Mouse (Mus musculus): ENCODE measurements around the gene Pramel7. TPM values are rescaled to one million over a fixed set of nuclear protein-coding genes. Genes with fewer than 3 reads are reported as not detected.
"Not testable (repeated sequence)": the region's sequence is repeated elsewhere in the genome, so short reads cannot be mapped to it uniquely, and the experiment has no call there.

The Pramel7 gene
- not detected in 2 replicates for polyA plus RNA-seq (2015; fragmentation: Nextera tagmentation; extraction: Ambion mirVana)

DNA sequence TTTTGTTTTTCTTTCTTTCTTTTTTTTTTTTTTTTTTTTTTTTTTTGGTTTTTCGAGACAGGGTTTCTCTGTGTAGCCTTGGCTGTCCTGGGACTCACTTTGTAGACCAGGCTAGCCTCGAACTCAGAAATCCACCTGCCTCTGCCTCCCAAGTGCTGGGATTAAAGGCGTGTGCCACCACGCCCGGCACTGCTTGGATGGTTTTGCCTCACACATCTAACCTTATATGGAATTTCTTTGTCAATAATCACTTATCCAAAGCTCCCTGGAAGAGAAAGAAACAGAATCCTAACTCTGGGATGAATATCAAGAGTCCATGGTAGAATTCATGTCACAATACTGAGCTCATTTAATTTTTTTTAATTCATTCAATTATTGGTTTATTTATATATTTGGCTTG lies at the start of gene Pramel7:
Gene Pramel7 (minus strand): TSS at position 101 of the 400 bp plus-strand sequence.
- not testable (repeated sequence) for H3K4me2 ChIP-seq; H3K4me1 ChIP-seq (replicated peaks); H3K4me3 ChIP-seq; ATAC-seq (replicated peaks; ENCODE audit: insufficient number of reproducible peaks, insufficient read depth, low FRiP score, low read depth); H3K9ac ChIP-seq; H3K27ac ChIP-seq; H3K36me3 ChIP-seq; H3K27me3 ChIP-seq; H3K9me3 ChIP-seq (replicated peaks)
- WGBS, result 82% methylated on average over 4 of the region's 5 CpGs

DNA sequence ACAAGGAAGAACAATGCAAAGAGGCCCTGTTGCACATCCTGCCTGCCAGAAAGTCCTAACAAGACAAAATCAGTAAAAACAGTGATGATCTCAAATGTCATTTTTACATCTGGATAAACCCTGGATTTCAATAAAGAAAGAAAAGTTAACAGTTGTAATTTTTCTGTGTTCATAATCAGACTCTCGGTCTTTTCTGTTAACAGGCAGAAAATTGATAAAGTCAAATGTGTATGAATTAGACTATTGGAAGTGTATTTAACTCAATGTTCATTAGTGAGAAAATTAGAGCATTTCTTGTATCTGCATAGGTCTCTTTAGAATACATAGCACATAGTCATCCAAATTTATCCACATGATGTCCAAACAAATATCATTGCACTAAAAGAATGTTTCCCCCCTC lies 48.5 kb upstream of the Pramel7 start, which contains the start of gene Olfr1128:
Gene Olfr1128 (minus strand): TSS at position 101 of the 400 bp plus-strand sequence.
- no peak within 1 kb of the TSS for H3K4me2 ChIP-seq
- H3K9ac ChIP-seq, result no peak within 1 kb of the TSS
- H3K4me1 ChIP-seq (replicated peaks), result no peaks in the 10 kb centered on the region
- no peaks in the 10 kb centered on the region for H3K9me3 ChIP-seq (replicated peaks)
- no peaks in the 10 kb centered on the region for H3K36me3 ChIP-seq
- no peak for ATAC-seq (replicated peaks; ENCODE audit: insufficient number of reproducible peaks, insufficient read depth, low FRiP score, low read depth)
- no peak within 1 kb of the TSS for H3K4me3 ChIP-seq
- no peaks in the 10 kb centered on the region for H3K27me3 ChIP-seq
- H3K27ac ChIP-seq, result no peak within 1 kb of the TSS
- 89% methylated on average over 1 of the region's 1 CpGs for WGBS

DNA sequence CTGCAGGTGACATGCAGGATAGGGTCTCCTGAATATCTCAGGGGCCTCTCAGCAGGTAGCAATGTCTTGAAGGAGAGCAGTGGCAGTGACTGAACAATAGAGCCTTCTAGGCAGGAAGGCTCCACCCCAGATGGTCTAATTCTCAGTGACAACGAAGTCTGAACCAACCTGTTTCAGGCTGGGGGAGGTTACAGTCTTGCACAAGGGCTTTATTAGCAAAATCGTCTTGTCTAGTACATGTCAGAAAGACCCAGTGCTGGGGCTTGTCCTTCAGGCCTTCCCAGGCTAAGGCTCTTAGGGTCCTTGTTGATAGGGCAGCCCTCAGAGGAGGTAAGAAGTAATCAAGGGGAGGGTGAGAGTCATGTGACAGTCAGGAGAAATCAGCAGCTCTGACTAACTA lies 37.9 kb upstream of the Pramel7 start:
- no peak for ATAC-seq (replicated peaks; ENCODE audit: insufficient number of reproducible peaks, insufficient read depth, low FRiP score, low read depth)
- Histone ChIP-seq H3K4me1 (replicated peaks) (no peaks in the 10 kb centered on the region), H3K9ac (no peak overlapping the region), H3K36me3 (no peaks in the 10 kb centered on the region), H3K9me3 (replicated peaks) (no peaks in the 10 kb centered on the region), H3K4me2 (no peak overlapping the region), H3K4me3 (no peak overlapping the region), H3K27ac (no peak overlapping the region), H3K27me3 (no peaks in the 10 kb centered on the region)
- WGBS, result 52% methylated on average over 2 of the region's 2 CpGs

DNA sequence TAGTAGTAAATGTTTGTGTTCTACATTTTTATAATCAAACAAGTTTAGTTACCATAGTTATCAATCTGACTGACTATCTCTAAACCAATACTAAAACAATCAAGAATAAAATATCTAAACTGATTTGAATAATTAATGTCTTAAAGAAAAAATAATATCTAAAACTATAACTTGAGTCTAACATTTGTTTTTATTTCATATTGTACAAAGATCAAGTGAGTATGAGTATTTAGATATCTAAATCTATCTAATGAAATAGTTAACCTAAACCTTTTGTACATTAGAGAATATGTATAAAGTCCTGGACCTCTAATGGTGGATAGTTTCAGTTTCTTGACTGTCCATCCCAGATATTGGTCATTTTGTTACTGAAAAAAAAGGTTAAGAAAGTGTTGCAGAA lies 34.6 kb upstream of the Pramel7 start, which contains the start of gene Olfr153:
Gene Olfr153 (plus strand): TSS at position 301 of the 400 bp plus-strand sequence.
- no peak within 1 kb of the TSS for H3K27ac ChIP-seq
- H3K9me3 ChIP-seq (replicated peaks), result no peaks in the 10 kb centered on the region
- no peak within 1 kb of the TSS for H3K4me3 ChIP-seq
- no peaks in the 10 kb centered on the region for H3K4me1 ChIP-seq (replicated peaks)
- H3K36me3 ChIP-seq, result no peaks in the 10 kb centered on the region
- H3K4me2 ChIP-seq, result no peak within 1 kb of the TSS
- H3K9ac ChIP-seq, result no peak within 1 kb of the TSS
- H3K27me3 ChIP-seq, result no peaks in the 10 kb centered on the region
- no peak for ATAC-seq (replicated peaks; ENCODE audit: insufficient number of reproducible peaks, insufficient read depth, low FRiP score, low read depth)

DNA sequence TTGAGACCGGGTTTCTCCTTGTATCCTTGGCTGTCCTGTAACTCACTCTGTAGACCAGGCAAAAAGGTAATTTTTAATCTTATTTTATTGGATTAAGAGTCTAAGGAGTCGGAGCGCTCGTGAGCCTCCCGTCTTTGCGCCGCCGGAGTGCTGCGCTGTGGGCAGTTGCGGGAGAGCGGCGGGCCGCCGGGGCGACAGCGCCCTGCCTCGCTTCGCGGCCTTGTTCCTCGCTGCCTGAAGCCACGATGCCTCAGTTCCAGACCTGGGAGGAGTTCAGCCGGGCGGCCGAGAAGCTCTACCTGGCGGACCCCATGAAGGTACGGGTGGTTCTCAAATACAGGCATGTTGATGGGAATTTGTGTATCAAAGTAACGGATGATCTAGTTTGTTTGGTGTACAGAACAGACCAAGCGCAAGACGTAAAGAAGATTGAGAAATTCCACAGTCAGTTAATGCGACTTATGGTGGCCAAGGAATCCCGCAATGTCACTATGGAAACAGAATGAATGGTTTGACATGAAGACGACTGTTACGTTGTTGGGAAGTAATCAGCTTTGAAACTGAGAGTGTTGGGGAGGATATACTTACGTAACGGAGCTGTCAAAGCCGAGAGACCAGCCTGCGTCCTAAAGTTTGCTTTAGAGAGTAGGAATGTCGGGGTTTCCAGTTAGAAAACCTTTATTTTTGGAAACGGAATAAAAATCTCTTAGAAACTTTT lies 29.2 kb upstream of the Pramel7 start:
- H3K4me1 ChIP-seq (replicated peaks); H3K36me3 ChIP-seq; H3K27ac ChIP-seq; H3K9ac ChIP-seq; ATAC-seq (replicated peaks; ENCODE audit: insufficient number of reproducible peaks, insufficient read depth, low FRiP score, low read depth); H3K27me3 ChIP-seq; H3K9me3 ChIP-seq (replicated peaks): not testable (repeated sequence)
- 42% methylated on average over 38 of the region's 39 CpGs for WGBS
- H3K4me2 ChIP-seq, result peak overlapping the region; percentile 53
- H3K4me3 ChIP-seq, result peak overlapping the region; percentile 26

DNA sequence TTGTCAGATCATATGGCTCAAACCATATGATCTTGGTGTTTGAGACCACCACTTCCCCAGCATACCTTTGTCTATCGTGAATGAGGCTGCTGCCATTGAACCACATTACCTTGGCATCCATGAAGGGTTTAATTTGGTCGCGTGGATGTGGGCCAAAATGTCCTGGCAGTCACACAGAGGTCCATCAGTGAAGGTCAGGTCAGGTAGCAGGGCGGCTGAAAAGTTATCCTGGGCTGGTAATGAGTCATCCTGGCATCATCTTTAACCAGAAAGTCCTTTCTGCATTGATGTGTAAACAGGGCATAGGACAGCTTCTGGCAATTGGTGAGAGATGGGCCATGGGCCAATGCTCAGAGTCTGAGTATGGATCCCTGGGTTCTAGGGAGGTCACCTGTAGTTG lies 23.8 kb upstream of the Pramel7 start:
- Histone ChIP-seq H3K27me3 (no peaks in the 10 kb centered on the region), H3K9ac (no peak overlapping the region), H3K9me3 (replicated peaks) (no peaks in the 10 kb centered on the region), H3K27ac (no peak overlapping the region), H3K4me1 (replicated peaks) (no peaks in the 10 kb centered on the region), H3K4me3 (no peak overlapping the region), H3K36me3 (no peaks in the 10 kb centered on the region), H3K4me2 (no peak overlapping the region)
- no peak for ATAC-seq (replicated peaks; ENCODE audit: insufficient number of reproducible peaks, insufficient read depth, low FRiP score, low read depth)
- WGBS, result 76% methylated on average over 4 of the region's 4 CpGs

DNA sequence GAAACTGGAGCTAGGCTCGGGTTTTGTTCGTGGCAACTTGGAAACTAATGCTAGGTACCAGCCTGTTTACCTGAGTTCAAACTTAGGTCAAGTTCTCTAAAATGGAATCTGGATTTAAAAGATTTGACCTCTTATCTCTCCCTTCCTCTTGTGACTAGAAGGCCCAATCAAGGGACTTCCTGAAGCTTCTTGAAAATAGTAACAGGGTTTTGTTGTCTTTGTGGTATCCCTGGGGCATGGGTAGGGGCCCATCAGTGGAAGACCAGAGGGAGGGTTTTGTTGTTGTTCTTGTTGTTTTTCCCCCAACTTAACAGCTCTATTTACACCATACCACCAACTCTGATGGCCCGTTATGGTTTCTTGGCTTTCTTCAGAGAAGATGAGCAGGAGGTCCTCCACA lies 19.7 kb upstream of the Pramel7 start:
- no peak overlapping the region for H3K4me2 ChIP-seq
- 79% methylated on average over 3 of the region's 3 CpGs for WGBS
- no peaks in the 10 kb centered on the region for H3K4me1 ChIP-seq (replicated peaks)
- no peaks in the 10 kb centered on the region for H3K9me3 ChIP-seq (replicated peaks)
- ATAC-seq (replicated peaks; ENCODE audit: insufficient number of reproducible peaks, insufficient read depth, low FRiP score, low read depth), result no peak
- H3K27ac ChIP-seq, result no peak overlapping the region
- H3K9ac ChIP-seq, result no peak overlapping the region
- no peak overlapping the region for H3K4me3 ChIP-seq
- no peaks in the 10 kb centered on the region for H3K27me3 ChIP-seq
- H3K36me3 ChIP-seq, result no peaks in the 10 kb centered on the region

DNA sequence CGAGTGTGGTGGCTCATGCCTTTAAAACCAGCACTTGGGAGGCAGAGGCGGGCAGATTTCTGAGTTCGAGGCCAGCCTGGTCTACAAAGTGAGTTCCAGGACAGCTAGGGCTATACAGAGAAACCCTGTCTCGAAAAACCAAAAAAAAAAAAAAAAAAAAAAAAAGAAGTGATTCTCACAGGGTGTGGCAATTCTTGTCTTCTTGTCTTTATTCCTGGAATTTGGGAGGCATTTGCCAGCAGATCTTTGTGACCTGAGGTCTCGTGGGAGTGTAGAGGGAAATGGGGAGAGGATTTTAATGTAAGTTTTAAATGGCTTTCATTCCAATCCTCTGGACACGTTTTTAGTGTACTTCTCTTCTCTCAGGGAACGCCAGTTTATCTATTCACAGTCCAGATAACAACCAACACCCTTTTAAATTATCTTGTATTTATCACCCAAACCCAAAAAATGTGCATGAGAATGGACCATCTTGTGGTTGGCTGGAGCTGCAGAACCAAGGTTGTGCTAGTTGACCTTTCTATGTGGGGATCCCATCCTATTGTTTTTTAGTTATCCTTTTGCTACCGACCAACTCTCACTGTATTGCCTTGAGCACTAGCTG lies 18.7 kb upstream of the Pramel7 start:
- Histone ChIP-seq H3K27ac (no peak overlapping the region), H3K4me2 (no peak overlapping the region), H3K9me3 (replicated peaks) (no peaks in the 10 kb centered on the region), H3K4me1 (replicated peaks) (no peaks in the 10 kb centered on the region), H3K4me3 (no peak overlapping the region), H3K9ac (no peak overlapping the region), H3K27me3 (no peaks in the 10 kb centered on the region), H3K36me3 (no peaks in the 10 kb centered on the region)
- no peak for ATAC-seq (replicated peaks; ENCODE audit: insufficient number of reproducible peaks, insufficient read depth, low FRiP score, low read depth)
- 66% methylated on average over 8 of the region's 8 CpGs for WGBS

DNA sequence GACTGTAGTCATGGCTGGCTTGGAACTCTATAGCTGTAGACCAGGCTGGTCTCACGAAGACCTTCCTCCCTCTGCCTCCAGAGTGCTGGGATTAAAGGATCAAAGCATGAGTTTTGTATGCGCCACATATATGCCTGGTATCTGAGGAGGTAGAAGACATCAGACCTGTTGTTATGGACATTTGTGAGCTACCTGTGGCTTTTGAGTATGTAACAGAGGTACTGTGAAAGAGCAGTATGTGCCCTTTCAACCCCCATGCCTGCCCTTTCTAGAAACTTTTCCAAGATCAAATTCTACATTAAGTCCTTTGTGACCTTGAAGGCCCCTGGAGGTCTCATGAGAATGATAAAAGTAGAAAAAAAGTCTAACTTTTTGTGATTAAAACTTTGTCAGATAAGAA lies 18.2 kb upstream of the Pramel7 start:
- H3K9ac ChIP-seq, result no peak overlapping the region
- no peaks in the 10 kb centered on the region for H3K4me1 ChIP-seq (replicated peaks)
- H3K4me3 ChIP-seq, result no peak overlapping the region
- no peak overlapping the region for H3K4me2 ChIP-seq
- H3K27ac ChIP-seq, result no peak overlapping the region
- no peaks in the 10 kb centered on the region for H3K36me3 ChIP-seq
- WGBS, result 86% methylated on average over 2 of the region's 2 CpGs
- no peaks in the 10 kb centered on the region for H3K27me3 ChIP-seq
- ATAC-seq (replicated peaks; ENCODE audit: insufficient number of reproducible peaks, insufficient read depth, low FRiP score, low read depth), result no peak
- H3K9me3 ChIP-seq (replicated peaks), result no peaks in the 10 kb centered on the region

DNA sequence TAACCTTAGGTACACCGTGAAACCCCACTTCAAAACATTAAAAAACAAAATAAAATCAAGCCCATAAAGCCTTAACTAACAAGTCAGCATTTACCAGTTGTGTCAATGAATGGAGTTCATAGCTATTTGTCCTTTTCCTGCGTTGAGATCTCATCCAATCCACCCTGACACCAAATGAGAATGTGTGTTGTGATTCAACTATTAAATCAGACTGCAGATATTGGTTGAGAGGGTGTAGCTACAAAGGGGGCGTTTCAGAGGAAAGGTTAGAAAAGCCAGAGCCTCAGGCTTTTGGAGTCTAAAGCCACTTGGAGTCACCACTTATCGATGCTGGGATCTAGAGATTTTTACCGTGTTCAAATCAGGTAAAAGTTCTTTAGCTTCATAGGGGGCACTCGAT lies 9.4 kb upstream of the Pramel7 start, which contains the start of gene Pramel6:
Gene Pramel6 (plus strand): TSS at position 301 of the 400 bp plus-strand sequence.
- Histone ChIP-seq H3K27me3 (no peaks in the 10 kb centered on the region), H3K36me3 (no peaks in the 10 kb centered on the region), H3K4me1 (replicated peaks) (no peaks in the 10 kb centered on the region), H3K27ac (no peak within 1 kb of the TSS), H3K9ac (no peak within 1 kb of the TSS), H3K4me3 (no peak within 1 kb of the TSS), H3K4me2 (no peak within 1 kb of the TSS), H3K9me3 (replicated peaks) (no peaks in the 10 kb centered on the region)
- ATAC-seq (replicated peaks; ENCODE audit: insufficient number of reproducible peaks, insufficient read depth, low FRiP score, low read depth), result no peak
- WGBS, result 72% methylated on average over 6 of the region's 6 CpGs

DNA sequence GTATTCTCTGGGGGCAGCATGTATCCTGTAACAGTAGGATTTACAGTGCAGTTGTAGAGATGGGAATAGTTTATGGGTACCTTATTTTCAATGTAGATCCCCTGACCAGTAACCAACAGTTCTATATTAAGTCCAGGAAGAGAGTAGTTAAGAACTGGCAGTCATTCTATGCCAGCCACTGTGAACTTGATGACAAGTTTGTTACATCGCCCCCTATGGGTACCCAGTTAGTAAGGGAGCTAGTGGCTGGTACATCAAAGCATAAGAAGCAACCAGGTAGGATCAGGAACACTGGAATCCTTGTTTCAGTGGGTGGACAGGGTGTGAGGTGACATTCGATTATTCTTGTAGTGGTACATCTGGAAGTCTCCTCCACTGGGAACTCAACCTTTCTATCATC lies 14.6 kb downstream of the Pramel7 start:
- 82% methylated on average over 2 of the region's 2 CpGs for WGBS

DNA sequence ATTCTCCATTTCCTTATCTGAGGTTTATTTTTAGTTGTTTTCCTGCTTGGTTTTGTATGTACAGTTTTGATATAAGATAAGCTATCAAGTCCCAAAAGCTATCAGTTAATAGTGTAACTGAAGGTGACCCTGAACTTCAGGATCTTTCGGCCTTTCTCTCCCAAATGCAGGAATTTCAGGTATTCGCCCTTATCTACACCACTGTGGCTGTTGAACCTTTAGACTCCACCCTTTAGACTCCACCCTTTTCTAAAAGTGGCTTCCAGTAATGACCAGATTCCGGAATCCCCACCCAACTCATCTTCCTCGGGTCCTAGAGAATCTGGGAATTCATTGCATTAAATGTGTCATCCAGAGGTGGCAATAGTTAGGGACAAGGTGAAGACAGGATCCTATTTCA lies 15.7 kb downstream of the Pramel7 start:
- H3K4me1 ChIP-seq (replicated peaks), result no peaks in the 10 kb centered on the region
- H3K27ac ChIP-seq, result no peak overlapping the region
- no peak overlapping the region for H3K4me3 ChIP-seq
- WGBS, result 55% methylated on average over 4 of the region's 4 CpGs
- ATAC-seq (replicated peaks; ENCODE audit: insufficient number of reproducible peaks, insufficient read depth, low FRiP score, low read depth), result no peak
- no peak overlapping the region for H3K4me2 ChIP-seq
- no peaks in the 10 kb centered on the region for H3K27me3 ChIP-seq
- no peaks in the 10 kb centered on the region for H3K9me3 ChIP-seq (replicated peaks)
- no peaks in the 10 kb centered on the region for H3K36me3 ChIP-seq
- H3K9ac ChIP-seq, result no peak overlapping the region

More for the DNA sequence above, 14.6 kb downstream of the Pramel7 start:
- H3K27ac ChIP-seq, result no peak overlapping the region
- H3K4me2 ChIP-seq, result no peak overlapping the region
- H3K4me1 ChIP-seq (replicated peaks), result no peaks in the 10 kb centered on the region
- no peaks in the 10 kb centered on the region for H3K9me3 ChIP-seq (replicated peaks)
- no peak overlapping the region for H3K9ac ChIP-seq
- no peak for ATAC-seq (replicated peaks; ENCODE audit: insufficient number of reproducible peaks, insufficient read depth, low FRiP score, low read depth)
- no peaks in the 10 kb centered on the region for H3K27me3 ChIP-seq
- H3K36me3 ChIP-seq, result no peaks in the 10 kb centered on the region
- no peak overlapping the region for H3K4me3 ChIP-seq

Data from heart, embryonic 15.5 days (tissue).